Mouse (Mus musculus) thymus, postnatal 4 days (tissue): Measurements from ENCODE around the gene Rapgef3.

Source experiments
- DNase-seq: peaks from one replicate; pipeline ENCODE4 v3.0.0; 2021

Gene Rapgef3

DNA sequence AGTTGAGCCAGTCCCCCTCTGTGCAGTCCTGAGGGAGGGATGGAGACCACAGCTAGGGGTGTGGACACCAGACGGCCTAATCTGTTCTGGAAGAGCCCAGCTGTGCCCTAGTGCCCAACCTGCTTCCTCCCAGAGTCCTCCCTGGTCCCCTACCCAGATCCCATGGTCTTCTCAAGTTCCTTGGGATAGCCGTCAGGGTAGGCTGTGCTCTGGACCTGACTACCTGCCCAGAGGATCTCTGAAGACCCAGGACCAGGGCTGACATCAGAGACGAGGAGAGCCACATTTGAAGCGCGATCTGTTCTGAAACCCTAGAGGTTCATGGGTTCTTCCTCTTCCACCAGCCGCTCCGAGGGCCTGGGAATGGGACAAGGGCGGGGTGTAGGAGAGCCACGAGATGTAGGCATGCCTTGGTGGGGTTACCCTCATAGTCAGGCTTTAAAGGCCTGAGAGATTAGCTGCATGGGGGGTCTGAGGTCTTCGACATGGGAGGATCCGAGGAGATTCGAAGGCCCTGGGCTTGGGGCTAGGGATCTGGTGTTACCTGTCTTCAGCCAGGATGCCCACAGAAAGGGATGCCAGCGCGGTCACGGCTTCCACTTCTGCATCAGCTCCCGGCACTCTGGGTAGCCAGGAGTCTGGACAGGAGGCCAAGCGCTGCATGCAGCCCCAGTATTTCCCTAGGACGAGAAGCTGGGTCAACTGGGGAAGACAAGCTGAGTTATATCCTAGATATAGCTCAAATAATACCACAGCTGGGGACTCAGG, 25.8 kb upstream of the Rapgef3 start:
- DNase-seq, result no peak

DNA sequence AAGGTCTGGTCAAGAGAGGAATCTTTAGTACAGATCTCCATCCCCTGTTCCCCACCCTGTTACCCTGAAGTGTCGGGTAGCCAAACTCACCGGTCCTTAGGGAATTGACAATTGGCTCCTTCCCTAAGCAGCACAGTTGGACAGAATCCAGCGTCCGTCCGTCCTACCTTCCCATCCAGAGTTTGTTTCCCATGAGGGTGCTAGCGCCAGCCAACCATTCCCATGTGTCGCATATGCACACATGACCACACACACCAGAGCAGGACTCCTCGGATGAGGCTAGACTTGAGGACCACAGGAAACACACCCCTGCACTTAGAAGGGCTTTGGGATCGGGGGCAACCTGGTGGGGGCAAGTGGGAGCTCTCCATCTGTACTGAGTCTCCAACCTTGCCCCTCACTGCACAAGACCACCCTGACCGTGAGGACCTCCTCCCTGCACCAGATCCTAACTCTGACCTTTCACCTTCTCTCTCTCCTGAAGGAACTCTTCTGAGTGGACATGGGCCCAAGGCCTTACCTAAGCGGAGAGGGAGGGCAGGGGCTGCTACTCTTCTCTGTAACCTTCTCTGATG, 23.4 kb upstream of the Rapgef3 start:
- no peak for DNase-seq

- DNase-seq, result peak; percentile 88
Measured at GRCm38 (mm10) chr15:97789761-97790505, 22.2 kb upstream of the Rapgef3 start.

DNA sequence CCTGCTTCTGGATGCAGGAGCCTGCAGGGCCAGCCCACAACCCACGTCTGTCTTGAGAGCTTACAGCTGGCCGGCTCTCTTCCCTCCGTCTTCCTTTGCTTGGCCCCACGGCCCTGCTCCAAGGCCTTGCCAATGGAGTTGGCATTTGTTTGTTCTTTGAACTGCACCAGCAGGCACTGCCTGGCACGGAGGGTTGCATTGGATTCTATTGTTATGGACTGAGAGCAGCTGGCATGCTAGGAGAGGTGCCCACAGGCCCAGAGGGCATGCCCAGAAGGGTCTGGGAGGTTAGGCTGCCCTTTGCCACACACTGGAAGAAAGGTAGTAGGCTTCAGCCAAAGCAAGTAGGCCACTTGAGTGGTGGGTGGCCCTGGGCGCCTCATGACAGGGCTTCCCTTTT, 21.0 kb upstream of the Rapgef3 start:
- DNase-seq, result peak; percentile 46

- DNase-seq, result no peak
Measured at GRCm38 (mm10) chr15:97787799-97788667, 20.3 kb upstream of the Rapgef3 start.

- DNase-seq, result peak; percentile 30
Measured at GRCm38 (mm10) chr15:97787148-97787798, 19.5 kb upstream of the Rapgef3 start.

DNA sequence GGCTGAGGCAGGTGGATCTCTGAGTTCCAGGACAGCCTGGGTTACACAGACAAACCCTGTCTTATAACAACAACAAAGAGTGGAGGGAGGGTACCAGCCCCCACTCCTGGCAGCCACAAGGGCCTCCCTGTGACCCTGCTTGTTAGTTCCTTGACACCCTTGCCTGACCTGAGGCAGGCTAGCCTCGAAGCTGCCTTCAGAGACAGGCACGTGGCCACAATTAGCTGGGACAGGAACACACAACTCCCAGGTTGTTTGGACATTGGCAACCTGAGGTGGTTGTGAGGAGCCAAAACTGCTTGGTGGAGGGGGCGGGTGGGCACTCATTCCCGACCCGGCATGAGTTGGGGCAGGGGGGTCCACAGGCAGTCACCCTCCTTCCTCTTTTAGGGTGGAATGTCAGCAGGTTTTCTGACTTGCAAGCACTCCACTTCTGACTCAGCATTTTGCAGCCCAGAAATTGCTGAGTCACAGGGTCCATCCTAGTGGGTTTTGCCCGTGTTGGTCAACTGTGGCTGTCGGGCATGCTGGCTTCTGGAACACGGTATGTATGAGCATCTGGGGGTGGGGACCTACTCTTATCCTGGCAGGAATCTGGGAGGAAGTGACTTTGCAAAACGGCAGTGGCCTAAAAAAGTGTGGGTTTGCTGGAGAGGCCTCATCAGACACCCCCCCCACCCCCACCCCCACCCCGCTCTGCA, 18.8 kb upstream of the Rapgef3 start:
- DNase-seq, result peak; percentile 48

DNA sequence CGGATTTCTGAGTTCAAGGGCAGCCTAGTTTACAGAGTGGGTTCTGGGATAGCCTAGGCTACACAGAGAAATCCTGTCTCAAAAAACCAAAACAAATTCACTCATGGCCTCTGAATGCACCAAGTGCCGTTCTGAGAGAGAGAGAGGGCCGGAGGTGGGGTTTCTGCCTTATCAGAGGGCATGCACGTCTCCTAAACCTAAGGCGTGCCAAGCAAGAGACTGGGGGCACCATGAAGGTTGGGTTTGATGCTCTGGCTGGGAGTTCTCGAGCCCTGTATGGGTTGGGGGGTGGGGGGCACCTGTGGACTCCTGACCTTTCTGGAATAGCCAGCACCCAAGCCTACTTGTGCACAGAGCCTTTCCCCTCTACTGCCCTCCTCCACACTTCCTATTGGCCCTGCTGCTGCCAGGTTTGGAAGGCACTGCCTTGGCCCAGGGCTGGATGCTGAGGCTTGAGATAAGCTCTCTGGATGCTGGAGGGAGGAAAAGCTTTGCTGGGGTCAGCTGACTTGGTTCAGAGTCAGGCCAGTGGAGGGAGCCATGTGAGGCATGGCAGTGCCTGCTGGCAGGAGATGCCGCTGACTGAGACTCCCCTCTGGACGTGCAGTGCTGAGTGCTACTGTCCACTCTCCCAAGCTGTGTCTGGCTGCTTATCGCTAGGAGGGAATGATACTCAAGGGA, 18.1 kb upstream of the Rapgef3 start:
- DNase-seq, result peak; percentile 36

- no peak for DNase-seq
Measured at GRCm38 (mm10) chr15:97784561-97785161, 16.9 kb upstream of the Rapgef3 start.

DNA sequence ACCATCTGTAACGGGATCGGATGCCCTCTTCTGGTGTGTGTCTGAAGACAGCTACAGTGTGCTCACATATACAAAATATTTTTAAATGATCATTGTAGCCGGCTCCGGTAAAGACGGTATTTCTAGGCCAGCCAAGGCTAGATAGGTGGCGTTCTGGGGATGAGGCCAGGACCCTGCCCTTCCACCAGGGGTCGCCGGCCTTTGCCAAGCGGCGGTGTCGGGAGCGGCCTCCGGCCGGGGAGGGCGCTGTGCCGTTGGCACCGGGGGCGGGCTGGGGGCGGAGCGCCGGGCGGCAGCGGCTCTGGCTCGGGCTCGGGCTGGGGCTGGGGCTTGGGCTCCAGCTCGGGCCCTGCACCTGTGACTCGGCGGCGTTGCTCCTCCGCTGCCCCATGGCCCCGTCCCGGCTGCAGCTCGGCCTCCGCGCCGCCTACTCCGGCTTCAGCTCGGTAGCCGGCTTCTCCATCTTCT, 16.4 kb upstream of the Rapgef3 start:
- DNase-seq, result peak; percentile 99

DNA sequence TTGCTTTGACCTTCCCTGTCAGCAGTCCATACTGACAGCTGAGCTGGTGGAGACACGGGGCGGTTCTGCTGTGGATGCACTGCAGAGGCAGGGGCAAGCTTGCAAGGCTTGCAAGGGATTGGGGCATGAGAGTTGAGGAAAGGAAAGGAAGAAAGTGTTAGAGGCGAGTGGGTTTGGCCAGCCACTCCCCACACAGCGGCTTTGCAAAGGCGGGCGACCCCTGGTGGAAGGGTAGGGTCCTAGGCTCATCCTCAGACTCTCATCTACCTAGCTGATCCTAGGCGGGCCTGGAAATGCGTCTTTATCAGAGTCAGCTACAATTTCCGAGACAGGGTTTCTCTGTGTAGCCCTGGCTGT, 15.0 kb upstream of the Rapgef3 start:
- peak; percentile 98 for DNase-seq

DNA sequence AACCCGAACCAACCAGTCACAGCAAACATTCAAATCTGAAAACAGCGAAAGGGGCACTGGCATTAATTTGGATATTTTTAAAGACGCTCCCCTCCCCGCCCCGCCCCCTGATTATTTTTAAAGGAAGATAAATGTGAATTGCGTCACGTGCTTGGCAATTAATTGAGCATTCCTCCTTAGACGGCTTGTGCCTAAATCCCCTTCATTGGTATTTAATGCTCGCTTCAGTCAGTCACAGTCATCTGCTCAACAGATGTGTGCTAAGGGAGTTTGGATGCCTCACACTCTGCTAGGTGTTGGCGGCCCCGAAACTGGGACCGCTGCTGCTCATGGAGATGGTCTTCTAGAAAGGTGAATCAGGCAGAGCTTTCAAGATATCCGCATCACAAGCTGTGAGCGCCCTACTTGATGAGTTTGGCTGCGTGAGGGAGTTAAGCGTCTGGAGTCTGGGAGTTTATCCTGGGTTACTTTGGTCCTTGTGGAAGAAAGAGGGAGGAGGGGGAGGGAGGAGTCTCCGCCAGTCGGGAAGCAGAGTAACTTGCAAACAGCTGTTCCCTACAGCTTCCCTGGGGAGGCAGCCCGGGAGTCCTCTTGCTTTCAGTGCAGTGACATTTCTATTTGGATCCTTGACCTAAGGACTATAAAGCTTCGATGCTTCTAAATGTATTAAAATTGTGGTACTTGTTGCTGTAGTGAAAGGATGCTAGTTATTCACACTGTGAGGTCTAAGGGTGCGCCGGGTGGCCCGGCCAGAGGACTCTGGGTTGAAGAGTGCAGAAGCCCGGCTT, 14.4 kb upstream of the Rapgef3 start:
- DNase-seq, result no peak

DNA sequence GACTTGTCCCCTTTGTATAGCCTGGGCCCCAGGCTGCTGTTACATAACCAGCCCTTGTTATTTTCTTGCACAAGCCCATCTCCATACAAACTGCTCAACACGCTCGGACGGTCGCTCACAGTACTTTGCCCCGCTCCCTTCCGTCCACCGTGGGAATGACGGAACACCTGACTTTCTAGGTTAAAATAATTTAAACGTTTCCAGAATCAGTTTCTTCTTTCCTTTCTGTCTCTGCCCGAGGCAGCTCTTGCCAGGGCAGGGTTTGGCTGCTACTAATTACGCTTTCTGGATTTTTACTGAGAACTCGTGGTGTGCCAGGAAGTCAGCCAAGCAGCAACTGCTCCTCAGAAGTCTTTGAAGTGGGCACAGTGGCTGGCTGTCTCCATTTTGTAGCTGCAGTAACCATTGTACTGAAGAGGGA, 12.8 kb upstream of the Rapgef3 start:
- DNase-seq, result peak; percentile 52

DNA sequence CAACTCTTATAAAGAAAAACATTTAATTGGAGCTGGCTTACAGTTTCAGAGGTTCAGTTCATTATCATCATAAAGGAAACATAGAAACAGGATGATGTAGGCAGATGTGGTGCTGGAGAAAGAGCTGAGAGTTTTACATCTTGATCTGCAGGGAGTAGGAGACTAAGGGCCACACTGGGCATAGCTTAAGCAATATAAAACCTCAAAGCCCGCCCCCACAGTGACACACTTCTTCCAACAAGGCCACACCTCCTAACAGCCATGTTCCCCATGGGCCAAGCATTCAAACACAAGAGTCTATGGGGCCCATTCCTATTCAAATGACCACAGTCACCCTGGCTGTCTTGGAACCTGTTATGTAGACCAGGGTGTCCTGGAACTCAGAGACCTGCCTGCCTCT, 11.8 kb upstream of the Rapgef3 start:
- no peak for DNase-seq

- DNase-seq, result no peak
Measured at GRCm38 (mm10) chr15:97778311-97779098, 10.7 kb upstream of the Rapgef3 start, which contains the start of gene Slc48a1. Gene Slc48a1, plus strand, starts transcription at chr15:97778520.

DNA sequence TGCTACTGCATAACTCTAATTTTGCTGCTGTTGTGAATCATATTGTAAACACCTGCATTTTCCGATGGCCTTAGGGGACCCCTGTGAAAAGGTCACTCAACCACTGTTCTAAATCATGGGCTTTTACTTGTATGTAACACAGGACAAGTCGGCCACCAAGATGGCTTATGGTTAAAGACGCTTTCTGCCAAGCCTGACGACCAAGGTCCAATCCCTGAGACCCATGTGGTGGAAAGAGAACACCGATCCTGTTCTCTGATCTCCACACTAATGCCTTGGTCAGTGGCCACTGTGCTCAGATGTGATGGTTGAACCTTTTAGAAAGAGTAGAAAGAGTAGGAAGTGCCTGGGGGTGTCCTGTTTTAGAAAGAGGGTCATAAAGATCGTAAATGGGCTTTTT, 9.1 kb upstream of the Rapgef3 start:
- no peak for DNase-seq

DNA sequence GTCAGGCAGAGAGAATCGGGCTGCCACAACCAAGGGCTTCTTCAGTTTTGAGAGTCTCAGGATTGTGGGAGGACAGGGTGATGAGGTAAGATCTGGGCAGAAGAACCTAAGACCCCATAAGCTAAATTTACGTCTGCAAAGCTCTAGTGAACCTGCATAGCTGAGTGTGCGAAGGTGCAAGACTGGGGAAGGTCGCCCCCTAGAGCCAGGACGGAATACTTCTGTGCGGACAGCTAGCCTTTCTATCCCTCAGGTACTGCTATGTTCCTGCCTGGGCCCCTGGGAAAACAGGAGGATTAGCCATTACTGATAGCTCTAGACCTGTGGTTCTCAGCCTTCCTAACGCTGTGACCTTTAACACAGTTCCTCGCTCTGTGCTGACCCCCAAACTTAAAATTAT, 8.7 kb upstream of the Rapgef3 start:
- DNase-seq, result peak; percentile 93

DNA sequence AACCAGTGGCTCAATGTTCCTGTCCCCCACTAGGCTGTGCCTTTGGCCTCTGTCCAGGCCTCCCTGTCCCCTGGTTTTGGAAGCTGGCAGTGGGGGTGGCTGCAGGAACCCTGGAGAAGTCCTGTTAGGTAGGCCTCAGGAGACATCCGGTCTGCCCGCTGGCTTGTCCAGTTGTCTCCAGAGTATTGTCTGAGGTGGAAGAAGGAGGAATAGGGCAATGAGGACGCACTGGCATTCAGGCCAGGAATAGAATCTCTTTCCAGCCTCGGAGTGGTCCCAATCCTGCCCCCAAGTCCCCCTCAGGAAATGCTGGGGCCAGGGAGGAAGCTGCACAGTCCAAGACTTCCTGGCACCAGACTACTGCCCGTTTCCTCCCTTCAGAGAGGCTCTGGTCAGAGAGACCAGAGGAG, 6.2 kb upstream of the Rapgef3 start:
- no peak for DNase-seq

- no peak for DNase-seq
Measured at GRCm38 (mm10) chr15:97773108-97773507, 5.3 kb upstream of the Rapgef3 start.
